In genomic region chr1:98793320-98793719, GRCm38 (mm10) we compare ENCODE assay signal across 22 mouse cellular contexts.
"Had no signal": no experiment of that assay in that cellular context is flagged by ENCODE, and none has a peak within 500 bp of the region (broad histone marks: within the 10 kb centered on the region; RNA-seq: fewer than 3 reads in every experiment).

No protein-coding gene starts in this region.

- H3K36me3 ChIP-seq: heart, embryonic 10.5 days; heart, embryonic 12.5 days; hindbrain, embryonic 10.5 days; hindbrain, embryonic 12.5 days; intestine, embryonic 15.5 days; limb, embryonic 13.5 days; limb, embryonic 15.5 days had no signal

- ATAC-seq: hindbrain, embryonic 16.5 days; inflammation-experienced regulatory T-cells, adult 6 months; intestine, embryonic 15.5 days; intestine, postnatal 0 days had no signal

- H3K4me3 ChIP-seq: gastrocnemius, adult 2 months; heart, embryonic 10.5 days; heart, embryonic 12.5 days; hindbrain, embryonic 10.5 days; hindbrain, embryonic 12.5 days; intestine, embryonic 15.5 days; left cerebral cortex, adult 2 months; limb, embryonic 13.5 days; limb, embryonic 15.5 days had no signal

- DNase-seq: gastrocnemius, adult 2 months; gastrocnemius, postnatal 10 days; gastrocnemius, postnatal 36 days; heart, adult 18-20 months; heart, postnatal 10 days; heart, postnatal 4 days; kidney, adult 18-20 months; kidney, adult 8-10 months; kidney, postnatal 10 days; kidney, postnatal 36 days; left cerebral cortex, postnatal 4 days had no signal

- H3K27me3 ChIP-seq: heart, embryonic 12.5 days; hindbrain, embryonic 12.5 days; intestine, embryonic 15.5 days; limb, embryonic 13.5 days; limb, embryonic 15.5 days had no signal
